Mouse (Mus musculus) liver (tissue): ENCODE measurements around the gene Gm21698.
"Not testable (repeated sequence)": the region's sequence is repeated elsewhere in the genome, so short reads cannot be mapped to it uniquely, and the experiment has no call there.

Experiments used
- DNase-seq: peaks from one replicate; pipeline ENCODE4 v3.0.0-alpha.2; 2020; ENCODE audit warnings: mixed read lengths

Gene Gm21698

GRCm38 (mm10) chr5:25988550-25988949, at the start of gene Gm21698:
Gene Gm21698, minus strand, starts transcription at chr5:25988650.
- not testable (repeated sequence) for DNase-seq

GRCm38 (mm10) chr5:26022816-26023215, 34.4 kb upstream of the Gm21698 start, which contains the start of gene Gm5862:
Gene Gm5862, minus strand, starts transcription at chr5:26022916.
- DNase-seq: not testable (repeated sequence)

GRCm38 (mm10) chr5:26007697-26008096, 19.2 kb upstream of the Gm21698 start:
- DNase-seq: not testable (repeated sequence)

- peak; percentile 9 for DNase-seq
Measured at GRCm38 (mm10) chr5:26006937-26007695, 18.7 kb upstream of the Gm21698 start.

GRCm38 (mm10) chr5:26004698-26005097, 16.2 kb upstream of the Gm21698 start, which contains the start of gene Gm1979:
Gene Gm1979, minus strand, starts transcription at chr5:26004798.
- DNase-seq: not testable (repeated sequence)

- DNase-seq: not testable (repeated sequence)
Measured at GRCm38 (mm10) chr5:25972563-25972962, 15.9 kb downstream of the Gm21698 start, which contains the start of gene Gm21680. Gene Gm21680, minus strand, starts transcription at chr5:25972663.

GRCm38 (mm10) chr5:25957050-25957449, 31.4 kb downstream of the Gm21698 start:
- not testable (repeated sequence) for DNase-seq

- DNase-seq: peak; percentile 7
Measured at GRCm38 (mm10) chr5:25956611-25957010, 31.8 kb downstream of the Gm21698 start.

- DNase-seq: not testable (repeated sequence)
Measured at GRCm38 (mm10) chr5:25954317-25954716, 34.1 kb downstream of the Gm21698 start, which contains the start of gene Gm21671. Gene Gm21671, minus strand, starts transcription at chr5:25954417.

- DNase-seq: not testable (repeated sequence)
Measured at GRCm38 (mm10) chr5:25945391-25945790, 43.1 kb downstream of the Gm21698 start.

- not testable (repeated sequence) for DNase-seq
Measured at GRCm38 (mm10) chr5:25942281-25942680, 46.2 kb downstream of the Gm21698 start, which contains the start of gene Gm21663. Gene Gm21663, minus strand, starts transcription at chr5:25942381.
